Mouse (Mus musculus) induced T-regulatory cell, adult 2 months (primary cell): ENCODE measurements around the gene Pcyt2.

Experiments used
- DNase-seq: peaks from one replicate; pipeline ENCODE4 v3.0.0-alpha.2; 2012; ENCODE audit warnings: low read depth

Pcyt2 gene

DNA sequence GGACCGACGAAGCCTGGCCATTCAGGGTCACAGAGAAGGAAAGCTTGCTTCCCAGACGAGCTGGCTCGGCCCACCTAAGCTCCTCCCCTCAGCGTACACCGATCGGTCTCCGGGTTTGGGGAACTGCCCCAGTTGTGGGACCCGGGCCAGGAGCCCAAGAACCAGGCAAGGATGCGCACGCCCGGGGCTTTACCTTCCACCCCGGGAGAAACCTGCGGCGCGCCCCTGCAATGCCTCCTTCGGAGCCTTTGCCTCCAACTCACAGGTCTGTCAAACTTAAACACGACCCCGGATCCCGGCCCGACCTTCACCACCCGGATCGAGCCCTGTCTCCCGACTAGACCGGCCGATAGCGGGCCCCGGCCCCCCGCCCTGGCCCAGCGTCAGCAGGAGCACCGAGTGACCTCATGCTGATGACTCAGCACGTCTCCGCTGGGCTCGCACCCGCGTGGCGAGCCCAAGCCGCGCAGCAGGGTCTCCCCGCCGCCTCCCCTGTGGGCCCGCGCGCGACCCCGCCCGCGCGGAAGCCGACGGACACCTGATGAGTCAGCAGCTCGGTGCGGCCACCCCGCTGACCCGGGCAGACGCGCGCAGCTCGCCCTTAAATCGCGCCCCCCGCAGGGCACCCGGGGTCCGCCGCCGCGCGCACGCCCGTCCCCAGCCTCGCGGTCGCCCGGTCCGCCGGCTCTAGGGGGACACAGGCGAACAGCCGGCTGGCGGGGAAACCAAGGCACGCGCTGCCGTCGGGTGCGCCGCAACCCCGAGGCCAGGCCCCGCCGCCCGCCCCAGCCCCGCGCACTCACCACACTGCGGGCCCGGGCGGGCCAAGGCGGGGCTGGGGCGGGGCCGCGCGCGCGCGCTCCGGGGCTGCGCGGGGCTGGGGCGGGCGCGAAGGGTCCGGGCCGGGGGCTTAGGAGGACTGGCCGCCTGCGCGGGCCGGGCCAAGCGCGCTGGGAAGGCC lies 15.1 kb upstream of the Pcyt2 start:
- peak; percentile 77 for DNase-seq

DNA sequence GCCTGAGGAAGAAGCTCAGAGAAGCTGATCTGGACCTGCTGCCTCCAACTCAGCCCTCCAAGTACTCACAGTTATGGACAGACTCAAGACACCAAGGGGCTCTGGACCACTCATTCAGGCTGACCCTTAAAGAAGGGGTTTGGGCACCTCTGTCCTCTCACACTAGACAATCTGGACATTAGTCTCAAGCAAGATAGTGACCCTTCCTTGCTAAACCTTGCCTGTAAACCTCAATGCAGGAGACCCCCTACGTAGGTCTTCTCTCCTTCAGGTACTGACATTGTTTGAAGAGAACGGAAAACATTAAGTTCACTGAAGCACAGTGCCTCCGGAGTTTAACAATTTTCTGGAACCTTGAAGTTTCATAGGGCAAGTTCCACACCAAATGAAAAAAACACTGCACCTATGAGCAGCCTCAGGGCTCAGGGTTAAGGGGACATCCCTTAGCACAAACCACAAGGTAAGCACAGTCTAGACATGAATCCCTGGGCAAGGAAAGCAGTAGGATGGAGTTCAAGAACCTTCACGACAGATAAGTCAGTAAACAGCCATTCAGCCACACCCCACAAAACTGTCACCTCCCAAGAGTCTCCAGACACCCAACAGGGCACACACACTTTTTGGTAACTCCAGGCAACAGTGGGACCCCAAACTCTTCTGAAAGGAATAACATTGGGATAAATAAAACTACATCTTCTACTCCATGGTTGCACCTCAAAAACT lies 14.2 kb upstream of the Pcyt2 start:
- DNase-seq = peak; percentile 61

DNA sequence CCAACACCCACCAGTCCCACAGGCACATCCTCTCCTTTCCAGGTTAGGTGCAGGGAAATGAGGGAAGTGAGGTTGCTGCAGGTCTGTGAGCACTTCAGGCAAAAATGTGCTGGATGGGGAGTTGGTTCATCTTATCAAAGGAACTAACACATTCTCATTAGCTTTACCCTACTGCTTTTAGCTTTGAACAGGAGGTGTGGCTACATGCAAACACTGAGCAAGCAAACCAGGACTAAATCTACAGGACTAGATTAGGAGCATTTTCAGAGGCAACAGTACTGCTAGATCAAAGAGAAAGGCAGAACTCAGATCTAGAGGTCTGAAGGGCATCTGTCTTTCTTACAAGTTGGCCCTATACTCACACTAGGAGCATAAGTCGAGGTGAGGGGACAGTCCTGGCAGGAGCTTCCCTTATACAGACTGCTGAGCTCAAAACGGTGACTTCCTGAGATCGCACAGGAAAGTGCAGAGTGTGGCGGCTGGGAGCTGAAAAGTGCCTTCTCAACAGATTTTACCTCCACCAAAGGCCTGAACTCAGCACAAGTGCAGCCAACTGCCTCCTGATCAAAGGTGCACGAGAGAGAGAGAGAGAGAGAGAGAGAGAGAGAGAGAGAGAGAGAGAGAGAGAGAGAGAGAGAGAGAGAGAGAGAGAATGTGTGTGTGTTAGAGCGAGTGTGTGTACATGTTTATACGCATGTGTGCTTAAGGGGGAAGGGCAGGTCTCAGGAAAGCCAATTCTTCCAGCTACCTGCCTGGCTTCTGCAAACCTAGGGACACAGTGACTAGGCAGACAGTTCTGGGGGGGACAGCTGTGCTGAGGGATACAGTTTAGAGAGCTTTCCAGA lies 13.4 kb upstream of the Pcyt2 start:
- peak; percentile 85 for DNase-seq

DNA sequence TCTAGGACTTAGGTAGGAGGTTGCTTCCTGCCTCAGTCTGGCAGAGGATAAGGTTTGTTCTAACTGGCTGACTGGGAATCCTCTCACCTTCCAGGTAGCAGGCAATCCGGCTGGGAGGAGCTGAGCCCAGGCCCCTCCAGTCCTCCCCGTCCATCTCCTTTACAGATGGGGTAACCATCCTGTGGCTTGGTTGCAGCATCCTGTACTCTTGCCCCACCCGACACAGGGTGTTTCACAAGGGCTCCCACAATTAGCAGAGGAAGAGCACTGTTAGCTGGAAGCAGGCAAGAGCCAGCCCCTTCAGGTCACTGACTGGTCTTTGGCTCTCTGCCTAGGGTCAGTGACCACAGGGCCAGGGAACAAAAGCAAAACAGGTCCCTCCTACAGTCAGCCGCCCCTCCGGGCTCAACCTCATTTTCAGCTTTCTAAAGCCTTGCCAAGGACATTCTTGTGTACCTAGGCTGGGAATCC lies 12.7 kb upstream of the Pcyt2 start:
- DNase-seq = peak; percentile 64

DNA sequence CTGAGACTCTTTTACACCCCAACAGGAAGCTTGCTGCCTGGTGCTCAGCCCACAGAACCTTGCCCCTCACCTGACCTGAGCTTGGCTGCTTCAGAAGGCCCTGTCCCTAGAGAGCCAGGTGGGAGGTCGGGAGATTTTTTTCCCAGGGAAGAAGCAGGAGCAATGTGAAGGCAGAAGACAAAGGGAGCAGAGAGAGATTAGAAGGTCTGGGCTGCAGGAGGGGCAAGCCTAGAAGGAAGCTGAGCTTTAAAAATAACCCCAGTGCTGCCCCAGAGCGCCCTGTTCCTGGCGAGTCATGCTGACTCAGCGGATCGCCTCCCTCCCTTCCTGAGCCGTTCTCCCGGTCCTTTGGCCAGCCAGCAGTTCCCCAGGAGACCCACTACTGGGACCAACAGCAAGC lies 12.2 kb upstream of the Pcyt2 start:
- DNase-seq = peak; percentile 61

DNA sequence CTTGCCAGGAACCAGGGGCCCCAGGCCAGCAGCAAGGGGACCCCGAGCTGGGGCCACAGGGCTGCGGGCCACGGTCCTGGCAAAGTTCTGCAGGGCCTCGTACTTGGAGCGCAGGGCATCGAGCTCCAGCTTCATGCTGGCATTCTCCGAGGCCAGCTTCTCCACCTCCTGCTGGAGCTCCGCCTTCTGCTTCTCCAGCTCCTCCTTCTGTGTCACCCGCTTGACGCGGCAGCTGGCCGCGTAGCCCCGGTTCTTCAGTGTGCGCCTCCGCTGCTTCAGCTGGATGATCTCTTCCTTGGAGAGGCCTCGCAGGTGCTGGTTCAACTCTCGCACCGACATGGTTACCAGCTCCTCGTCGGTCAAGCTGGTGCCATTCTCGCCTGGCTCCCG lies 11.6 kb upstream of the Pcyt2 start:
- DNase-seq = peak; percentile 81

DNA sequence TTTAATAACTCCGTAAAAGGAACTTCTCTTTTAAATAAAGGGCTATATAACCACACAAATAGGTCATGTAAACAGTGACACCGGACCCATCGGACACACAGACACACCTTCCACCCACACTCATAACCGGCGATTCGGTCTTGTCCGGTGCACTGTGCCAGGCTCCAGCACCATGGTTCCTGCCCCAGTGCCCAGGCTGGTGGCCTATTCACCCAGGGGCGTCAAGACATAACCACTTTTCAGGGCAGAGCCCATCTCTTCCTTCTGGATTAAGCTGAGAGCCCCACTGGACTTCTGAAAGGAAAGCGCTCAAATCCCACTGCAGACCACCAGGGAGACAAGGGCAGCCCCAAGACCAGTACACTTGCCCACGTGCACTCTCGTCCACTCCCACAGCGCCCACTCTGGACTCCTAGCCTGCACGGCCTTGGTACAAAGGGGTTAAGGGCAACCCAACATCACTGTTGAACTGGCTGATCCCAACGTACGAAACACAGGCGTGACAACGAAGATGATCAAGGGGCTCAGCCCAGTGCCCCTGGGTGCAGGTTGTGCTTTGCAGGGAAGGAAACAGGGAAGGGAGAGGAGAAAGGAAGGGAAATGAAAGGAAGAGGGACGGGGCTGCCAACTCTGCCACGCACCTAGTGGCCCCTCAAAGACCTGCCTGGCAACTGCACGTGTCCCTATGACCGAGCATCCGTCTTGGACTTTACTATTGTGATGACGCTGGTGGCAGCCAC lies 11.0 kb upstream of the Pcyt2 start:
- no peak for DNase-seq

DNA sequence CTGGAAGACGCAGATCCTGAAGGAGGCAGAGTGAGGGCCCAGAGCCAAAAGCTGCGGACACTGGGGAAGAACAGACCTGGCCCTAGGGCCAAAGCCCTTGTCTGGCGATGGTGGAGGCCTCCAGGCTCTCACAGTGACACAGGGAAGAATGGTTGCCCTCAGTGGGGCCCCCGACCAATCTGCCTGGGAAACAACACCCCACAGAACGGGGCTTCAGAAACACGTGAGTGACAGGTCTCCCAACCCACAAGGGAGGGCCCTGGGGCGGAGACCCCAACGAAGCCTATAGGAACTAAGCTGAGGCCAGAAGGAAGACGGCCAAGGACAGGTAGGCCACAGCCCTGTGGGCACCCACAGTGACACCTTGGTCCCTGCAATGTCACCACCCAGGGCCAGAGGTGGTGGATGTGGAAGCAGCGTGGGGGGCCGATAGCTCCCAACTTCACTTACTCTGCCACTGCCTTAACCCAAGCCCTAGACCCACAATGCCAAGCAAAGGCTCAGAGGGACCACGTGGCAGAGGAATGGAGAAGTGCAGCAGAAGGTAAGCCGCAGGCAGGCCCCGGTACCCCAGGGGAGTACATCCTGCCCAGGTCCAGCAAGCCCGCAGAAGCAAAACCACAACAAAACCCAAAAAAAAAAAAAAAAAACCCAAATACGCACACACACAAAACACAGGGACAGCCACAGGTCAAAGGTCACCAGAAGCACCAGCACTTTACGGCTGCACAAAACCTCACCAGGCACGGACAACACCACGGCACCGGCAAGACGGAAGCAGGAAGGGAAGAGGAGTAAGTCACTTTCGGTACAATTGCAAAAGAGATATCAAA lies 9.9 kb upstream of the Pcyt2 start:
- peak; percentile 88 for DNase-seq

DNA sequence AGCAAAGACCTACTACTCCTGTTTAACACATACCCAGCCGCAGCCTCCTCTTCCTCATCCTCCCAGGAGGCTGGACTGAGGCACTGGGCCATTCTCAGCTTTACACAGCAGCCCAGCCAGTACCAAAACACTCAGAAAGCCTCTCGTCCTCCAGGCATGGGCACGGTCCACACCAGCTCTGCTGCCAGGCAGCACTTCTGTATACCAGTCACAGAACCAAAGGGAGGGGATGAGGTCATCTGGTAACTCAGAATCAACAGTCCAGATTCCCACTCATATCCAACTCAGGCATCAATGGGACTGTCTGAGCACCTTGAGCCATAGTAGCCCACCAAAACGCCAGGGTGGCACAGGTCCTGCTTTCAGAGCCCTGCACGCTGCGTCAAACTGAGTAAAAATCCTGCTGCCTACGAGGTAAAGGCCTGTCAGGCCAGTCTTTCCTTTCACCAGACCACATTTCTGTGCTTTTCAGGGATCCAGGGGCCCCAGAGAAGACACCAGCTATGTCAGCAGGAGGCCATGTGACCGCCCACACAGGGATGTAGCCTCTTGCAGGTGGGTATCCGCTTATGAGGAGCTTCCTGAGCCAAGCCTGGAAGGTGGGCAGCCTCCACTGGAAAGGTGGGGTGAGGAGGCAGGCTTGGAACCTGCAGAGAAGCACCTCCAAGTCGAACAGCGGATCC lies 9.2 kb upstream of the Pcyt2 start:
- DNase-seq = peak; percentile 28

DNA sequence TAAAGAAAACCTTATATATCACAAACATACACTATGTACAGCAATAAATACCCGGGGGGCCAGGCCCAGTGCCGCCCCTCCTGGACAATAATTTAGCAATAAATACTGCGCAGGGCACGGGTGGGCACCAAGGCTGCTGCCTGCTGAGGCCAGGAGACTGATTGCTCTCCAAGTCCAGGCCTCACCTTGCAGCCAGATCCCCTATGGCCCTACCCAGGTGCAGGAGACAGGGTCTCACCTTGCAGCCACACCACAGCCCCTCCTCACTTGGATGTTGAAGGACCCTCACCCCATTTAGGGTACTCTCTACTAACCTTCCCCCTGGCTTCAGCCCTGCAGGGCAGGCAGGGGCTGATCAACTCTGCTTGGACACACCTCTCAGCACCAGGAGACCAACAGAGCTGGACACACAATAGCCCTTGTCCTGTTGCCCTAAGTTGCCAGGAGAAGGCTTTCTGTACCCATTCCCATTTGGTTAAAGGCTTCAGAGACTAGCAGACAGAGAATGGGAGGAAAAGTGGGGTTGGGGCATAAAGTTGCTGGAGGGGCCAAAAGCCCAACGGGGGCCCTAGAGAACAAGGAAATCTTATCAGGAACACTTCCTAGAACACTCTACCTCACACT lies 7.5 kb upstream of the Pcyt2 start, which contains the start of gene Sirt7:
Gene Sirt7, minus strand, starts transcription at position 89 of the 624 bp plus-strand sequence.
- peak; percentile 26 for DNase-seq

DNA sequence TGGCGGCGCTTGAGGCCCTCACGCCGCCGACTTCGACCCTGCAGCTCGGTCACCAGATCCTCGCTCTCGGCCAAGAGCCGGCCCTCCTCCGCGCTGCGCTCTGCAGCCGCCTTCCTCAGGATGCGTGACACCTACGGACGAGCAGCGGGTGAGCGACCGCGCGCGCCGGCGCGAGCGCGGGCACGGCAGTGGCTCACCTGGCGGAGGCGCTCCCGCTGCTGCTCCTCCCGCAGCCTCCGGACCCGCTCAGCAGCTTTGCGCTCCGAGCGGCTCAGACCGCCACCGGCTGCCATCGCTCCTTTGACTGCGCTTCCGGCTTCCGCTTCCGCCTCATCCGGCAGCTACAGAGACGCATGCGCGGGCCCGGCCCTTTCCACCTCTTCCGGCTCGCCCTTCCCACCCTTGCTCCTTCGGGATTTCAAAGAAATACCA lies 7.0 kb upstream of the Pcyt2 start:
- DNase-seq = peak; percentile 93

DNA sequence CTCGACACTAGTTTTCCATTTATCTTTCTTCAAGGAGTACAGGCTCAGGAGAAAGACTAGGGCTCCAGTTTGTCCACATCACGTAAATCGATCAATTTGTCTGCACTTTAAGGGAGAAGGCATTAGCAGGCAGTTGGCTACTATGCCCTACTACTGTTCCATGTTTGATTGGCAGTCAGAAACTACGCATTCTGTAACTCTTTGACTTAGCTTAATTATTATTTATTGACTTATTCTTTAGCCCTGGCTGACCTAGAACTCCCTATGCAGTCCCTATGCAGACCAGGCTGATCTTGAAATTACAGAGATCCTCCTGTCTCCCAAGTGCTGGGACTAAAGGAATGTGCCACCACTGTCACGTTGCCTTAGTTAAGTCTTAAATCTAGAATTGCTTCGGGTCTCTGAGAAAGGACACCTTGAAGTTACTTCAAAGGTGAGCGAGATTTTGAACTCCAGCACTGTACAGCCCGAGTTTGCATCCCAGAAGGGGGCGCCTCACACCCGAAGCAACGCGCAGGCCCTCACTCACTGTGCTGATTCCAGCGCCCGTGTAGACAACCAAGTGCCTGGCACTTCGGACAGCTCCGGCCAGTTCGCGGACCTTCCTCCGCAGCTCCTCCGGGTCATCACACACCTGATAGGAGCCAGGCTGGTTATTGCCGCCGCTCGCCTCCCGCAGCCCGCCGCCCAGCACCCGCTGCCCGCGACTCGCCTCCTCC lies 6.4 kb upstream of the Pcyt2 start:
- DNase-seq = peak; percentile 83

DNA sequence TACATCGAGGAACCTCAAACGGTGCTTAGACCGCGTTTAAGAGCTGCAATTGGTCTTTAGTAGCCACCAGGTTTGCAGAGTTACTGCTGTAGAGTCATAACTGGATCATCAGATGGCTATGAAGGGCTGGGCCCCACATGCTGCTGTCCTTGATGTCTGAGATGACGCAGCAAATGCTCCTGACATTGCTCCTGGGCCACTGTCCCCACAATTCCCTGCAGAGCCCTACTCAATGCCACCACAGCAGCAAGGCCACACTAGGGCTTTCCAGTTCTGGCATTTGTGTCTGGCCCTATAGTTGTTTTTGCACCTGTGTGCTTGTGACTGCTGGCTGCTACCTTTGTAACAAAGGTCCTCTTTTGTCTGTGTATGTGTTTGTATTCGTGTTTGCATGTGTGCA lies 5.1 kb upstream of the Pcyt2 start:
- no peak for DNase-seq

DNA sequence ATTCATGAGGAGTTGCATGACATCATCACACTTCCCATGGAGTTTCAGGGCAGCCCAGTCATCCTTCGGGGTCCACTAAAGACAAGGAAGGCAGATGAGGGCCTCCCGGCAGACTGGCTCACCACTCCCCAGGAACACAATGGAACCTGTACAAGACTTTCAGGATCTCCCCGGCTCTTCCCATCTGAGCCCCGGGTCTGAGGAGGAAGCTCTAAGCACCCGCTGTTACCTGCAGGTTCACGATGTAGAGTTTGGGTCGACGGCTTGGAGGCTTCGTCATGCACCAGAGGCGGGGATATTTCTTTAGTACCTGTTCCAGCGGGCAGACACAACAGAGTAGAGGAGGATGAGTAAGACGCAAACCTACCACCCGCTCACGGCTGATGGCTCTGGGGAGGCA lies 2.5 kb upstream of the Pcyt2 start:
- DNase-seq = no peak

DNA sequence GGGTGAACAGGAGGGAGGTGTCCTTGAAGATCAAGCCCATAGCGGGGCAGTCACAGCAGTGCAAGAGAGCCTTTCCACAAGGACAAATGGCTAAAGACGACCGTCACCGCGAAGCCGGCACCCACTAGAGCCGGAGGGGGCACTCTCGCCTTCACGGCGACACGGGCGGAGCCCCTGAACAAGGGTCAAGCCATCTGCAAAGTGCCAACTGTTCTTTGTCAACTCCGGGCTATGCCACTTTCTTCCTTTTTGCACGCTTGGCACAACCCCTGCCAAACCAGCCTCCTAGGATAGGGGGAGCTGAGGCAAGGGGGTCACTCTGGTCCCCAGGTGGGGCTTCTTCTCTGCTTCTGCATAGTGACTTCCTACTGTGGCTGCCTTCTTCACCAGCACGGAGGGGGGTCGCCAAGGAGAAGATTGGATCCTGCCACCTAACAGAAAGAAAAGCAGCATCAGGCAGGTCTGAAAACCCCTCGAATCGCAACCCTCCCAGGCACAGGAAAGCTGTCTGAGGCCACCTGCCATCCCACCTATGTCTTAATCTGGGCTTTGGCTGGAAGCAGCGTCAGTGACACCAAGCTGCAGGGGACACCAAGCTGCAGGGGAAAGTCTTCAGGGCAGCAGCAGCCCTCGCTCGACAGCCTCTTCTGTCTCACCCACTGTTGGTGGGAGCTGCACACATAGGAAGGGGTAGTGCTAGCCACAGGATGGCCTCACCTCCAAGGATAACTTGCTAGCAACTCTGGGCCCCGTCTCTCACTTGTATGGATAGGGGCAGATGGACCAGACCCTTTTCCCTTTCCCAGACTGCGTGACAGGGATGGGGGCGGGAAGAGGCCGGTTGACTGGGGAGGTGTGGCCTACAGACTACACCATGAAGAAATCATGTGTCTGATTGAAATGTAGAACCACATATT lies 1.1 kb upstream of the Pcyt2 start:
- DNase-seq = no peak

DNA sequence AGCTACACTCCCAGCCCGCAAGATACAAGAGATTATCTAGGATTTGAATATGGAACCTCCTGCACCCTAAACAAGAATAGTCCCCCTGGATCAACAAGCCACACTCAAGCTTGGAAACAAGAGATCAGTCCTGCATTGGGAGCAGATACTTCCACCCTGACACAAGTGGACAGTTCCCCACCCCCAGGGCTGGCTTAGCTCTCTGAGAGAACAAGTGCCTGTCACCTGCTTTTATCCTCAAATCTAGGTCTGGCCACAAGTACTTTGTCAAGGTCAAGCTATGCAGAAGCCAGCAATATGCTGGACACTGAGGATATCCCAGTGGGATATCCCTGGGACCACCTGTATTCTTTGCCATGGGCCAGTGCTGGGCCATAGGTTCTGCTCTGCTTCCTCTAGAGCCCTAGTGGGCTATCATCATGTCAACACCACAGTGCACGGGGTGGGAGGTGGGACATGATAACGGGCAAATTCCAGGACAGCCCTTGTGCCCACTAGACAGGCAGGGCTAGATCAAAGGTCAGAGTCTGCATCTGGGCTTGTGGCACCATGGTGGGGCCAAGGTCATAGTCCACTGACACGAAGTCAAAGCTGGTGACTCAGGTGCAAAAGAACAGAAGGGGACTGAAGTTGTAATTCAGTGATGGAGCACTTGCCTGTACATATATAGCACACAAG lies 980 bp downstream of the Pcyt2 start:
- DNase-seq = peak; percentile 29

DNA sequence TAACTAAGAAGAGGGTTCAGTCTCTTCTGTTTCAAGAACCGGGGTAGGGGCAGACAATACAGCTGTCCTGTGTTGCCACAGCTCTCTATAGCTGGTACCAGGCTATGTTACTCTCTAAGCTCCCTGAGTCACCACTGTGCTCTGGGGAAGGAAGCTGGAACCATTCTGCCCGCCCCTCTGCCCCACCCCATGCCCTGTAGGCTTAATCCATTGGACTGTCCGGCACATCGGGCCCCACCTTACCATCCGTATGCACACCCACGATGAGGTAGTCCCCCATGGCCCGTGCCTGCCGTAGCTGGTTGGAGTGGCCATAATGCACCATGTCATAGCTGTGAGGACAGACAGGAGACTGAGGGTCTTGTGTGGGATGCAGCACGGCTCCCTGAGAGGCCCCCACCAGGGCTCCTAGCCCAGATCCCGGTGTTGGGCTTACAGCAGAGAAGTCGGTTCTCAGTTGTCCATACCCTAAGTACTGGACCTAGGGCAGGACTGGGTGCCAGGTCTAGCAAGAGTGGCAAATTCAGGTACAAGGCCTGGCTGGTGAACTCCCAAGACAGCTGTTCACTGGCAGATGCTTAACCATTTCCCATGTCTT lies 2.0 kb downstream of the Pcyt2 start:
- DNase-seq = no peak
